Comparison of ENCODE assay signal across 8 mouse cellular contexts in genomic region chr8:75134603-75135391, GRCm38 (mm10). TPM values are rescaled to one million over a fixed set of nuclear protein-coding genes. Genes with fewer than 3 reads are reported as not detected.
DNase-seq lines count a peak whose midpoint lies in the region; ATAC-seq and TF ChIP-seq lines count a peak whose summit lies in the region.

No protein-coding gene starts in this region.

- no peak for TF ChIP-seq EP300 in heart, adult 2 months (IDR thresholded peaks at IDR 0.05; ENCODE audit: insufficient read depth, low read depth, low read length)

- no peak overlapping the region for H3K4me3 ChIP-seq in heart, adult 2 months

- H3K4me1 ChIP-seq in heart, adult 2 months (ENCODE audit: control insufficient read depth, insufficient read depth, low read length), result peaks cover 2% of the 10 kb centered on the region

- TF ChIP-seq POLR2A in heart, adult 2 months (IDR thresholded peaks at IDR 0.05; ENCODE audit: insufficient read depth, low read depth, low read length), result no peak

- no peaks in the 10 kb centered on the region for H3K36me3 ChIP-seq in heart, adult 2 months (ENCODE audit: control insufficient read depth, insufficient read depth, low read length)

- no peaks in the 10 kb centered on the region for H3K79me2 ChIP-seq in heart, adult 2 months (replicated peaks; ENCODE audit: control insufficient read depth, insufficient read depth, low read length)

- ATAC-seq in erythroid progenitor cell, adult 5-6 weeks (replicated peaks; ENCODE audit: low FRiP score, poor library complexity, severe bottlenecking), result no peak

- H3K9ac ChIP-seq in heart, adult 2 months (ENCODE audit: low read depth, low read length), result no peak overlapping the region

- WGBS in heart, adult 2 months, result 25% methylated on average over 2 of the region's 2 CpGs

- DNase-seq in retina, postnatal 1 day, result peak; percentile 29
- no peak for DNase-seq in retina, embryonic 14.5 days (ENCODE audit: low spot score)
- peak; percentile 79 for DNase-seq in cerebellum, adult 9-11 months
- DNase-seq in heart, adult 2 months, result peak; percentile 67 to 80
- peak; percentile 36 to 87 for DNase-seq in left cerebral cortex, postnatal 25 days (ENCODE audit: low spot score in 2 of 2)
- DNase-seq in ovary, postnatal 10 days (ENCODE audit: low spot score), result peak; percentile 18
- no peak for DNase-seq in thymus, postnatal 25 days

- intact Hi-C loops in heart, adult 2 months (cut with DNase I), result no loop called here
- intact Hi-C loops in left cerebral cortex, postnatal 25 days (cut with DNase I), result no loop called here

- H3K27me3 ChIP-seq in heart, adult 2 months (ENCODE audit: control insufficient read depth, insufficient read depth, low read length), result no peaks in the 10 kb centered on the region

- TF ChIP-seq CTCF in heart, adult 2 months (IDR thresholded peaks at IDR 0.05), result no peak

- no peak overlapping the region for H3K27ac ChIP-seq in heart, adult 2 months

RNA-seq across cellular contexts. Expression of gene Mcm5, which starts 25.4 kb away (rescaled TPM):
- 1 to 10 TPM; 3.4 to 3.7 TPM for total RNA-seq in heart, adult 2 months (2021)
- 3.4 and 4.1 TPM in 2 replicates for polyA plus RNA-seq in heart, adult 2 months (2012; rRNA removed)
- 1 to 10 TPM; 7.8 to 9.4 TPM for total RNA-seq in left cerebral cortex, postnatal 25 days (2021)
- total RNA-seq in erythroid progenitor cell, adult 5-6 weeks (2015; ENCODE audit: low replicate concordance), result 54.1 and 104 TPM in 2 replicates
- total RNA-seq in erythroid progenitor cell, adult 5-6 weeks (2017; ENCODE audit: low replicate concordance), result 166 and 198 TPM in 2 replicates

RNA-seq across cellular contexts. Expression of gene Hmox1, which starts 41.4 kb away (rescaled TPM):
- 1 to 10 TPM; 7.7 to 9.0 TPM for total RNA-seq in heart, adult 2 months (2021)
- polyA plus RNA-seq in heart, adult 2 months (2012; rRNA removed), result 10.1 and 11.9 TPM in 2 replicates
- total RNA-seq in left cerebral cortex, postnatal 25 days (2021), result 1 to 10 TPM; 4.6 to 5.4 TPM
- total RNA-seq in erythroid progenitor cell, adult 5-6 weeks (2015; ENCODE audit: low replicate concordance), result 66.7 and 90.8 TPM in 2 replicates
- 68.0 and 100 TPM in 2 replicates for total RNA-seq in erythroid progenitor cell, adult 5-6 weeks (2017; ENCODE audit: low replicate concordance)

Comparison
In these comparisons a context has a peak if more than half of its experiments do, and no peak if none do; other contexts are left out.
1. DNase-seq: peak in retina, postnatal 1 day (single experiment), cerebellum, adult 9-11 months (single experiment), heart, adult 2 months (2 of 2), left cerebral cortex, postnatal 25 days (2 of 2) and ovary, postnatal 10 days (single experiment); none in retina, embryonic 14.5 days (single experiment) and thymus, postnatal 25 days (single experiment).
2. RNA of gene Mcm5, which starts 25.4 kb away (total RNA-seq): 54.1 to 198 TPM in erythroid progenitor cell, adult 5-6 weeks; 7.8 to 9.4 TPM in left cerebral cortex, postnatal 25 days and 3.4 to 3.7 TPM in heart, adult 2 months; every median in the first group is over 4 times any median in the second.
3. RNA of gene Hmox1, which starts 41.4 kb away (total RNA-seq): 66.7 to 100 TPM in erythroid progenitor cell, adult 5-6 weeks; 7.7 to 9.0 TPM in heart, adult 2 months and 4.6 to 5.4 TPM in left cerebral cortex, postnatal 25 days; every median in the first group is over 4 times any median in the second.